Mouse (Mus musculus) left cerebral cortex, adult 2 months (tissue): ENCODE results near the gene Uba3. TPM values are rescaled to one million over a fixed set of nuclear protein-coding genes. Genes with fewer than 3 reads are reported as not detected.

ENCODE experiments used
- DNase-seq, 2 experiments: peaks; one replicate each; pipeline ENCODE4 v3.0.0; 2021 to 2022; ENCODE audit warnings: low spot score in 2 of 2, mixed read lengths in 1 of 2; ENCODE audit errors: extremely low spot score in 1 of 2
- H3K27ac ChIP-seq: fragments of 200-600 bp; 2 replicates; pipeline ENCODE4 v1.8.1; 2022
- H3K4me3 ChIP-seq: fragments of 200-600 bp; 2 replicates; pipeline ENCODE4 v1.8.1; 2022
- CTCF ChIP-seq: fragments of 200-600 bp; IDR thresholded peaks from 2 replicates; pipeline ENCODE4 v1.8.1; 2022; ENCODE audit warnings: antibody characterized with exemption, mild to moderate bottlenecking, moderate library complexity
- intact Hi-C: fragments of 180-260 bp; cut with DNase I; formaldehyde crosslinking; loops from one replicate; pipeline ENCODE4 v1.15.1; 2025
- long read RNA-seq, 2 experiments: library from polyadenylated mRNA; stranded (forward); transcript quantifications; one replicate each; pipeline ENCODE4 v2.0.0; 2021; ENCODE audit warnings: borderline mapping rate in 2 of 2
- total RNA-seq, 2 experiments: library from RNA; stranded (reverse); gene quantifications; 2 replicates each; pipeline ENCODE4 v1.2.3; 2021

The Uba3 gene
- 10 to 100 TPM; 77.3 to 79.0 TPM for total RNA-seq
- long read RNA-seq, experiment 1, transcript Uba3-202 (17 exons, 2,465 nt): minor isoform, 22 of 81 reads
- long read RNA-seq, experiment 1, transcript Uba3-201 (18 exons, 2,257 nt): major isoform, 41 of 81 reads
- long read RNA-seq, experiment 1, partial matches to known transcripts: 8 of 81 reads
- long read RNA-seq, experiment 1, other reads (novel, unspliced or antisense): 7 of 81 reads
- long read RNA-seq, experiment 2, transcript Uba3-202 (17 exons, 2,465 nt): minor isoform, 14 of 36 reads
- long read RNA-seq, experiment 2, transcript Uba3-201 (18 exons, 2,257 nt): major isoform, 16 of 36 reads
- long read RNA-seq, experiment 2, partial matches to known transcripts: 1 of 36 reads
- long read RNA-seq, experiment 2, other reads (novel, unspliced or antisense): 5 of 36 reads

DNA sequence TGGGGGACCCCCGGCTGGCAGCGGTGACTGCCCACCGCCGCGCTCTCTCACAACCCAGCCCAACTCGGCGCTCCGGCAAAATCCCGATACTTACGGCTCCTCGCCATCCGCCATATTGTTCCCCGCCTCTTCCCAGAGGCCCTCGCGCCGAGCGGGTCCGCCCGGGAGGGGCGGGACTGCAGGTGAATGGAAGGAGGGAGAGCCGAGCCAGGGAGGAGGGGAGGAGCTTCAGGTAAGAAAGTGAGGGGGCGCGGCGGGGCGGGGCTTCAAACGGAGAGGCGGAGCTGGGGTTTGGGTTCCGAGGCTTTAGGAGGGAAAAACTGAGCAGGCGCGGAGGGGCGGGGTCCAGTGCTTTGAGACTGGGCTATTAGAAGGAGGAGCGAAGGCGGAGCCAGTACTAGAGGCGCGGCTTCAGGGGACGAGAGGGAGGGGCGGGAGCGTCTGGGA is at the start of gene Uba3:
Uba3 (minus strand) TSS at position 209 of the 447 bp plus-strand sequence.
- no peak for TF ChIP-seq CTCF
- Histone ChIP-seq H3K4me3 (peak within 1 kb of the TSS; percentile 91), H3K27ac (peak within 1 kb of the TSS; percentile 78)
- peak; percentile 98 to 99 for DNase-seq
- intact Hi-C loops: no loop called here

DNA sequence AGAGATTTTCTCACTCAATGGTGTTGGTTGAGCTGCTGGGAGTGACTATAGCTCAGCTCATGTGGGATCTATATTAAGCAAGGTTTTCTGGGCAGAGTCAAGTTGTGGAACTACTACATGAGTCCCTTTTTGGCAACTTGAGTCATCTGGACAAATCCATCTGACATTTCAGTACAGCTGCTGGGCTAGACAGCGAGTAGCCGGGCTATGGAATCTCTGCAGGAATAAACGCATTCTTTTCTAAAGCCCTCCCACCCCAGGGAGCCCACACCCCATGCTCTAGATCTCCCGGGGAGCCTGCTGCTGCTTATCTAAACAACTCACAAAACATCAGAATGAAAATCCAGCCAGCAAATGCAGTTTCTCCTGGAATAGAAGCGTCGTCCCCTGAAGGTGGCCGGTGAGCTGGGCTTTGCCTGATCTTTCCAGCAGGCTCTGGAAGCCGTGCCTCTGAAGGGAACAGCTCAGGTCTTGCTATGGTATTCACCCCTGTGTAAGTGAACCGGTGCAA is 47.3 kb upstream of the Uba3 start, which contains the start of gene Lmod3:
Lmod3 (minus strand) TSS at position 49 of the 511 bp plus-strand sequence.
- no peak for TF ChIP-seq CTCF
- intact Hi-C loops: loop anchor here (5.0 kb wide), 1 partner anchor 490 kb away; no protein-coding TSS in a partner anchor
- Histone ChIP-seq H3K4me3 (no peak within 1 kb of the TSS), H3K27ac (no peak within 1 kb of the TSS)
- DNase-seq: no peak

DNA sequence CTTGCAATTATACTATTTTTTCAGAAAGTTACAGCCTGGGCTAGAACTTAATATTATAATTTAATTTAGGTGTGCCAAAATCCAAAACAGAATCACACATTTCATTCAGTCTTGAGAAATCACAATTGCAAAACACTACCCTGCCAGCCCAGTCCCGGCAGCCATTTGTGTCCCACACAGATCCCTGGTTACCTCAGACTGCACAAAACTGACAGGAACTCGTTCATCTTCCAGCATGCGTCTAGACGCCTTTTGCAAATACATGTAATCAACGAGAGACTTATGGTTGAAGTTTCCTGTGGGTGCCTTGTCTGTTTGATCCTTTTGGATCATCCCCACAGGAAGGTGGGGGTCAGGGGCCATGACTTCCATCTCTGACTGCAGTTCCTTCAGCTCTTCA is 46.6 kb upstream of the Uba3 start:
- Histone ChIP-seq H3K27ac (no peak overlapping the region), H3K4me3 (no peak overlapping the region)
- intact Hi-C loops: loop anchor here (5.0 kb wide), 1 partner anchor 490 kb away; no protein-coding TSS in a partner anchor
- TF ChIP-seq CTCF: no peak
- no peak for DNase-seq

DNA sequence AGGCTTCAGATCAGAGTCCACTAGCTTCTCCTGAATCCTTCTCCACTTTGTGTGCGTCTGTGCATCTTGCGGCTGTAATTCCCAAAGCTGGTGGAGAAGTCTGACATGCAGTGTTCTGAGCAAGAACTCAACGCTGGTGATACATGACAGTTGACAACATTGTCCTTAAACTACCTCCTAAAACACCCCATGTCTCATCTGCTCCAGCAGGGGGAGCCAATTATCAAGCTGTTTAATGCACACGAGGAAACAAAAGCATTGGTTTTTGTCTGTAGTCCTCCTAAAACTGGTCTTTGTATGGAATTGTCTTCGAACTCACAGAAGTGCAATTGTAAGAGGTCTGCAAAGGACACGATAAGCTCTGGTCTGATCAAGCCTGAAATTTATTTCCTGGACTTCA is 45.5 kb upstream of the Uba3 start:
- intact Hi-C loops: loop anchor here (1.0 to 5.0 kb wide), 3 partner anchors 272 to 491 kb away; no protein-coding TSS in a partner anchor
- peak; percentile 88 for TF ChIP-seq CTCF
- Histone ChIP-seq H3K4me3 (no peak overlapping the region), H3K27ac (no peak overlapping the region)
- DNase-seq: peak; percentile 36 to 60

DNA sequence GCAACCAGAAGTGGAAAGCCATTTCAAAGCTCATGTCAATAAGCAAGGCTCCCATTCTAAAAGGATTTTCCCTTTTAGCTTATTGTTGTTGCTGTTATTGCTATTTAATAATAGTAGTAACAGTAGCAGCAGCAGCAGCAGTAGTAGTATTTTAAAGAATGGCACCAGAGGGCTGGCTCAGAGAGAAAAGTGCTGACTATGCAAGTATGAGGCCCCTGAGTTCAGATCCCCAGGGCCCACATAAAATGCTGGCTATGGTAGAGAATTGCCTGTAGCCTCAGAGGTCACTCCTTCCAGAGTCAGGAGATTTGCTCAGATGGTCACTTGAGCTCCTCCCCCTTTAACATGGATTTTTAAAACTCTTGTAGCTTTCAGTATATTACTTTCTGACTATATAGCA is 39.8 kb upstream of the Uba3 start:
- no peak overlapping the region for H3K27ac ChIP-seq
- H3K4me3 ChIP-seq: no peak overlapping the region
- intact Hi-C loops: no loop called here
- no peak for DNase-seq
- TF ChIP-seq CTCF: no peak

DNA sequence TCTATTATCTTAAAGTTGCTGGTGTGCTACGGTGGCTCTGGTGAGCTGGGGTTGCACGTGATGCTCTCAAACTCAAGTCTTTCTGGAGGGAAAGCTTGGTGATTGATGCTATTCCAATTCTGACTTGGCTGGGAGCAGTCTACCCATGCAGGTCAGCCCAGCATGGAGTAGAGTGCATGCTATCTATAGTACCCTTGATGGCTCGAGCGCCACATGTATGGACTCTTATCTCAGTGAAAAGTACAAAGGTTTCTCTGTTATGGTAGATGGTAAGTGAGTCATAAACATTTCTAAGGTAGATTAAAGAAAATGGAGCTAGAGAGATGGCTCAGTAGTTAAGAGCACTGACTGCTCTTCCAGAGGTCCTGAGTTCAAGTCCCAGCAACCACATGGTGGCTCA is 37.1 kb upstream of the Uba3 start:
- Histone ChIP-seq H3K27ac (no peak overlapping the region), H3K4me3 (no peak overlapping the region)
- intact Hi-C loops: no loop called here
- DNase-seq: no peak
- TF ChIP-seq CTCF: no peak

DNA sequence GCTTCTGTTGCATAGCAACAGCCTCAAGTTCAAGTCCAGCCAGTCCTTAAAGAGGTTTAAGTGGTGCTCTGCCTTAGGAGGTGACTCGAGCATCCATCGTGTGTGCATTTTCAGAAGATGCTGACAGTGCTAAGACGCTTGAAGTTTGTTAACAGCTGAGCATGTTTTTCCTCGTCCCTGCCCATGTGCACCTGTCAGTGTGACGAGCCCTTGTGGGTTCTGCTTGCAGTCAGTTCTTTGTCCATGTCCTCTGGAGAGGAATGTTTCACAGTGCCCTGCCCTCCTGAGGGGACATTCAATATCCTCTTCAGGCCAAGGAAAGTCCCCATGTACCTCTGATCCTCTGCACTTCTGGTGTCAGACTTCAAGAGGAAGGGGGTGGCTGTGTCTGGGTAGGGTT is 34.6 kb upstream of the Uba3 start:
- TF ChIP-seq CTCF: no peak
- Histone ChIP-seq H3K4me3 (no peak overlapping the region), H3K27ac (no peak overlapping the region)
- intact Hi-C loops: no loop called here
- DNase-seq: no peak

DNA sequence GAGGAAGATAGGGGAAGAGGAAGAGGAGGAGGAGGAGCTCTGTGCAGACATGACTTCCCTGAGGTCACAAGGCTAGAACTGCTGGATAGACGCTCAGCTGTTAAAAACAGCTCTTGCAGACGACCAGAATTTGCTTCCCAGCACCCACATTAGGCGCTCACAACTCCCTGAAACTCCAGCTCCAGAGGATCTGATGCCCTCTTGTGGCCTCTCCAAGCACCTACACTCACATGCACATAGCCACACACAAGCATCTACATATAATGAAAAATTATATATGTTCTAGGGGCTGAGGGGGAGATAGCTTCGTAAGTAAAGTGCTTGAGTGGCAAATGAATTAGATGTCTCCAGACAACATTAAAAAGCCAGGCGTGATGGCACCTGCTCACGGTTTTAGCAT is 33.9 kb upstream of the Uba3 start:
- TF ChIP-seq CTCF: no peak; the same call in none of the 2 replicates
- no peak overlapping the region for H3K4me3 ChIP-seq
- intact Hi-C loops: no loop called here
- H3K27ac ChIP-seq: no peak overlapping the region
- DNase-seq: no peak

DNA sequence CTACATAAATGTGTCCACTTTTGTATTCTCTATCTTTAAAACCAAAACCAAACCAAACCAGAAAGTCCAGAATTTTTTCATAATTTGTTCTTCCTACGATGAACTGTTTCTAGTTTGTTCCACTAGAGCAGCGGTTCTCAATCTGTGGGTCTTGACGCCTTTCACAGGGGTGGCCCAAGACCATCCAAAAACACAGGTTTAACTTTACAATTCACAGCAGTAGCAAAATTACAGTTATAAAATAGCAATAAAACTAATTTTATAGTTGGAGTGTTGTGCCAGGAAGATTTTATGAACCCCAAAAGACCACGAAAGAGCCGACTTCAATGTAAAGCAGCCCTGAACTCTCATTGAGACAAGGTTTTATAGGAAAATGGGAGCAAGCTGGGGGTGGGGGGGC is 30.6 kb upstream of the Uba3 start:
- H3K4me3 ChIP-seq: no peak overlapping the region
- no peak overlapping the region for H3K27ac ChIP-seq
- intact Hi-C loops: no loop called here
- no peak for DNase-seq
- TF ChIP-seq CTCF: no peak

DNA sequence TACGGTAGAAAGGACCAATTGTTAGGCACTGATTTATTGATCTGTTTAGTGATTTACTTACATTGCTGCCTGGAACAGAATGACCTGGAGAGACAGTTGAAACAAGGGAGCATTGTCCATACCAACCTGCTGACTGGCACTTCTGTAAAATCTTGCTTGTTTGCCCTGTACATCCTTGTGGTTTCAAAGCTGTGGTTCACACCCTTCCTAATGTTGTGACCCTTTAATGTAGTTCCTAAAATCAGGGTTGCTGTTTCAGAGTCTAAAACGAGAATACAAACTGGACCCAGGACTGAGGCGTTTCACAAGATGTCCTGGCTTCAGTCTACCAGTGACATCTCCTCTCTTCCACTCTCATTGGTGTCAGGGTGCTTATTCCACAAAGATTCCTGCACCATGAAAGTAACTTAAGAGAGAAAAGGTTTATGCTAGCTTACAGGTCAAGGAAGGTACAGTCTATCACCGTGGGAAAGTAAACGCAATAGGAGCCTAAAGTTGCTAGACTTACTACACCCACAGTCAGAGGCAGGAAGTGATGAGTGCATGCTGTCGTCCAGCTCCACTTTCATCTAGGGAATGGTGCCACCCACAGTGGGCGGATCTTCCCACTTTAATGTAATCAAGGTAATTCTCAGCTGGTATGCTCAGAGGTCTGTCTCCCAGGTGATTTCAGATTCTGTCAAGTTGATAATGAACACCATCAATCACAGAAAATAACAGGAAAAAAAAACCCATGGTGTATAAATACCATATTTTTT is 29.6 kb upstream of the Uba3 start:
- H3K4me3 ChIP-seq: no peak overlapping the region
- no peak for DNase-seq
- no peak for TF ChIP-seq CTCF
- no peak overlapping the region for H3K27ac ChIP-seq
- intact Hi-C loops: no loop called here

DNA sequence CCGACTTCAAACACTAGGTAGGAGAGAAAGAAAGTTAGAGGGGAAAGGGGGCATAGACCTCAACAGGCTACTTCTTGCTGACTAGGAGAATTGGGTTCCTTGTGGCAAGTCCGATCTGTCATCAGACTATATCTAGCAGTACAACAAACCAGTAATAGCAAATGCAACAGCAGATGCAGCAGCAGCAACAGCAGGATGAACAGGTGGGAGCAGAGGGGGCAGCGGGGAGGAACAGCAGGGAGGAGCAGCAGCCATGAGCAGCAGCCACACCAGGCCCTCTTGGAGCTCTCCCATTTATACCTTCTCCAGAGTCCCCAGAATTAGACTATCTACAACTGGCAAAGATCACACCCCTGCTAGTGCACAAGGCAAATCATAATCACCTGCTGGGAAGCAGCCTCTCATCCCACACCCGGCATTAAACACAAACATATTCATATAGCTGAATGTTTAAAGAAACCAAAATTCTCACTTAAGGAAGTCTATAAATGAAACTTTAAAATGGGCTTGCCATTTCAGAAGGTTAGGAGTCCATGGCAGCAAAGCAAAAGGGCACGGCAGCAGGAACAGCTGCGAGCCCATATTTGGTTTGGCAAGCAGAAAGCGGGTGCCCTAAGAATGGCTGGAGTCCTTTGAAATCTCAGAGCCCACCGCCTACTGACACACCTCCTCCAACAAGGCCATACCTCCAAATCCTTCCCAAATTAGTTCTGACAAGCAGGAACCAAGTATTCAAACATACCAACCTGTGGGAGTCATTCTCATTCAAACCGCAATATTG is 21.8 kb upstream of the Uba3 start:
- Histone ChIP-seq H3K27ac (no peak overlapping the region), H3K4me3 (no peak overlapping the region)
- DNase-seq: no peak
- intact Hi-C loops: no loop called here
- no peak for TF ChIP-seq CTCF
